Mouse (Mus musculus) 3T3-L1 (cell line): ENCODE results near the gene Syne1.
A peak's percentile ranks its signal among the peaks of the same experiment; 100 is the strongest.

Experiments
- DNase-seq: peaks from one replicate; pipeline ENCODE4 v3.0.0-alpha.2; 2015; ENCODE audit warnings: low read depth, low spot score

Syne1 gene

GRCm38 (mm10) chr10:5067113-5067512 lies 484.2 kb downstream of the Syne1 start:
- DNase-seq = no peak

- DNase-seq = no peak
Observed at GRCm38 (mm10) chr10:5059983-5060382, 491.3 kb downstream of the Syne1 start.

- peak; percentile 20 for DNase-seq
Observed at GRCm38 (mm10) chr10:5058876-5059275, 492.4 kb downstream of the Syne1 start.

GRCm38 (mm10) chr10:5057661-5058060 lies 493.6 kb downstream of the Syne1 start:
- no peak for DNase-seq

GRCm38 (mm10) chr10:5056940-5057339 lies 494.3 kb downstream of the Syne1 start:
- no peak for DNase-seq

- DNase-seq = no peak
Observed at GRCm38 (mm10) chr10:5056243-5056735, 495.0 kb downstream of the Syne1 start.

GRCm38 (mm10) chr10:5045671-5046070 lies 505.6 kb downstream of the Syne1 start:
- DNase-seq = no peak

GRCm38 (mm10) chr10:5045213-5045612 lies 506.1 kb downstream of the Syne1 start:
- no peak for DNase-seq

- no peak for DNase-seq
Observed at GRCm38 (mm10) chr10:5044481-5044880, 506.8 kb downstream of the Syne1 start.

- no peak for DNase-seq
Observed at GRCm38 (mm10) chr10:5041254-5041653, 510.0 kb downstream of the Syne1 start.

GRCm38 (mm10) chr10:5032192-5033048 lies 518.9 kb downstream of the Syne1 start:
- DNase-seq = peak; percentile 5

- DNase-seq = no peak
Observed at GRCm38 (mm10) chr10:5029883-5030282, 521.4 kb downstream of the Syne1 start.

- no peak for DNase-seq
Observed at GRCm38 (mm10) chr10:5029161-5029560, 522.1 kb downstream of the Syne1 start.

GRCm38 (mm10) chr10:5028301-5028700 lies 523.0 kb downstream of the Syne1 start:
- DNase-seq = no peak

- no peak for DNase-seq
Observed at GRCm38 (mm10) chr10:5027208-5027607, 524.1 kb downstream of the Syne1 start.

- DNase-seq = no peak
Observed at GRCm38 (mm10) chr10:5025906-5026305, 525.4 kb downstream of the Syne1 start.

GRCm38 (mm10) chr10:5017148-5017547 lies 534.1 kb downstream of the Syne1 start:
- no peak for DNase-seq

GRCm38 (mm10) chr10:5014976-5015375 lies 536.3 kb downstream of the Syne1 start:
- DNase-seq = peak; percentile 5

- no peak for DNase-seq
Observed at GRCm38 (mm10) chr10:5012004-5012403, 539.3 kb downstream of the Syne1 start.

GRCm38 (mm10) chr10:5008795-5009366 lies 542.4 kb downstream of the Syne1 start:
- no peak for DNase-seq

- no peak for DNase-seq
Observed at GRCm38 (mm10) chr10:4996592-4996991, 554.7 kb downstream of the Syne1 start.

GRCm38 (mm10) chr10:4993802-4994201 lies 557.5 kb downstream of the Syne1 start:
- peak; percentile 6 for DNase-seq

GRCm38 (mm10) chr10:4983919-4984318 lies 567.4 kb downstream of the Syne1 start:
- DNase-seq = peak; percentile 74
